ENCODE assay signal across 9 mouse cellular contexts in genomic region chr2:19703670-19704069, GRCm38 (mm10). TPM values are rescaled to one million over a fixed set of nuclear protein-coding genes. Genes with fewer than 3 reads are reported as not detected.
DNase-seq lines count a peak whose midpoint lies in the region.
"Had no signal": no experiment of that assay in that cellular context is flagged by ENCODE, and none has a peak within 500 bp of the region (broad histone marks: within the 10 kb centered on the region; RNA-seq: fewer than 3 reads in every experiment).

No protein-coding gene starts in this region.

- intact Hi-C loops in heart, postnatal 10 days (cut with DNase I) = loop anchor here (2.0 kb wide), 1 partner anchor 45 kb away; no protein-coding TSS in a partner anchor

- DNase-seq in cerebellum, adult 18-20 months = peak; percentile 31
- DNase-seq in cerebellum, adult 11 months = no peak
- DNase-seq in right cerebral cortex, postnatal 4 days = peak; percentile 5
- no peak for DNase-seq in right cerebral cortex, adult 18-20 months
- peak; percentile 87 to 91 for DNase-seq in heart, postnatal 10 days
- no peak for DNase-seq in liver
- no peak for DNase-seq in embryo, embryonic 9.5 days (ENCODE audit: extremely low spot score)
- DNase-seq in retina, embryonic 14.5 days (ENCODE audit: low spot score) = no peak
- DNase-seq: right cerebral cortex, postnatal 25 days had no signal

RNA-seq across cellular contexts. Expression of gene Otud1, which starts 46.1 kb away (rescaled TPM):
- total RNA-seq in heart, postnatal 10 days (2021) = 10 to 100 TPM; 18.9 to 20.1 TPM

Comparison
In these comparisons a context has a peak if more than half of its experiments do, and no peak if none do; other contexts are left out.
1. DNase-seq: peak in cerebellum, adult 18-20 months (2 of 2), right cerebral cortex, postnatal 4 days (single experiment) and heart, postnatal 10 days (2 of 2); none in cerebellum, adult 11 months (single experiment), right cerebral cortex, adult 18-20 months (single experiment), liver (single experiment), embryo, embryonic 9.5 days (single experiment) and retina, embryonic 14.5 days (single experiment).